Mouse (Mus musculus): ENCODE measurements around the gene Dpp9.

The Dpp9 gene

DNA sequence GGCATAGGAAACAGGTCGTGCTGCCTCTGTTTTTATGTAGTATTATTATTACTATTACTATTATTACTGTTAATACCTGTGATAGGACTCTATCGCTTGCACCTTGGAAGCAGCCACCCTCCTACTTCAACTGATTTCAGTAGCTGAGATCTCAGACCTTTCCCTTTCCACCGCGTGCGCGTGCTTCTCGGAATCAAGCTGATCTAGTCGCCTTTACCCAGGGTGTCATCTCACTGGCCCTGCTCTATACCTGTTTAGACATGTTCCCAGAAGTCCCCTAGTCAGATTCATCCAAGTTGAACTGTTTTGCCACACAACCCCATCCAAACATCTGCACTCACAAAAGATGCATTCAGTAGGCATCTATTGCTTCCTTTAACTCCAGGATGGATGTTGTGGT is 14.7 kb upstream of the Dpp9 start:
- no peak for DNase-seq (ENCODE audit: low read depth in 2 of 2, low spot score in 2 of 2)

GRCm38 (mm10) chr17:56229943-56230342 is 11.2 kb upstream of the Dpp9 start:
- no peak for DNase-seq (ENCODE audit: low read depth in 2 of 2, low spot score in 2 of 2)

DNA sequence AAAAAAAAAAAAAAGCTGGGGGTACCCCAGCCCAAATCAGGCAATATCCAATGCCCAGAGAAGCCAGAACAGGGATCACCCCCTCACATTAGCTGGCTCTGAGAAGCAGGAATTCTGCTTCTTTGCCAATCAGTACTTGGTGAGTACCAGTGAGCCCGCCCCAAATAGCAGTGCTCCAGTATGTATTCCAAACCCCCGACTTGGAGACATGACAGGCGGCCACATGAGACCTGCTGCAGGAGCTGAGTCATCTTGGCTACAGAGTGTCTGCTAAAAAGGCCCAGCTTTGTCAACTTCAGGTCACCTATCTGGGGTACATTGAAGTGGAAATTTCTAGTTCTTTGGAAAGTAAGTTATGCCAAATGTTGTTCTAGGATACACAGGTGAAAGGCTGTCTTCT is 7.9 kb upstream of the Dpp9 start:
- no peak for DNase-seq (ENCODE audit: low read depth in 2 of 2, low spot score in 2 of 2)

- no peak for DNase-seq (ENCODE audit: low read depth in 2 of 2, low spot score in 2 of 2)
These were observed 6.2 kb upstream of the Dpp9 start for GRCm38 (mm10) chr17:56224916-56225315.

DNA sequence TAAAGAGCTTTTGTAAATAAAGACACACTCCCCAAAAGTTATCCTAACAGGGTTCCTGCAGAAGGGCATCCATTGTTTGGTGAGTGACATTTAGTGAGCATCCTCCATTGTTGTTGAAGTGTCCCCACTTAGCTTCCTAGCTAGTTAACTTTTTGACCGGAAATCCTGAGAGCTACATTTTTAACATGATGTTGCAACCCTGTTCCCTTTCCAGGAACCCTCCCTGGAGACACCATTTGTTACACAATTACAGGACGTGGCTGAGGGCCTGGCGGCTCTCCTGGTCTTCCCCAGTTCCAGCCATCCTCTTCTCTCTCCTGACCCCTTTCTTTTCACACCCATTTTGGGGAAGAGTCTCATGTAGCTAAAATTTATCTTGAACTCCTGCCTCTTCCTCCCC is 1.1 kb upstream of the Dpp9 start:
- no peak for DNase-seq (ENCODE audit: low read depth in 2 of 2, low spot score in 2 of 2)

- DNase-seq (ENCODE audit: low read depth in 2 of 2, low spot score in 2 of 2), result no peak
These were observed 546 bp upstream of the Dpp9 start for GRCm38 (mm10) chr17:56219251-56219650.

GRCm38 (mm10) chr17:56217670-56218069 is 1.0 kb downstream of the Dpp9 start:
- DNase-seq (ENCODE audit: low read depth in 2 of 2, low spot score in 2 of 2), result no peak

DNA sequence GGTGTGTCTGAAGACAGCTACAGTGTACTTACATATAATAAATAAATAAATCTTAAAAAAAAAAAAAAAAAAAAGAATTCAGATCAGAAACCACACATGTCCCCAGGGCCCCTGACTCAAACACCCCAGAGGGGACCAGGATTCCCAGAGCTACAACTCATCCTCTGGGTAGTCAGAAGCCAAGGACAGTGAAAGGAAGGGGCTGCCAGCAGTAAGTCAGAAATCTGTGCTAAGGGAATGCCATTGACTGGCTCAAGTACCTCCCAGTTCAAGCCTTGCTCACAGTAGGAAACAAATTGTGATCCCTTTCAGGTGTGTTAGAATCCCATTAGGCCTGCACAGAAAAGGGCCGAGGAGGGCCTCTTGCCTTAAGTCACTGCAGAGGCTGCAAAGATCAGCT is 4.5 kb downstream of the Dpp9 start:
- DNase-seq (ENCODE audit: low read depth in 2 of 2, low spot score in 2 of 2), result no peak

GRCm38 (mm10) chr17:56212676-56213075 is 6.0 kb downstream of the Dpp9 start:
- no peak for DNase-seq (ENCODE audit: low read depth in 2 of 2, low spot score in 2 of 2)

- DNase-seq (ENCODE audit: low read depth in 2 of 2, low spot score in 2 of 2), result no peak
These were observed 7.6 kb downstream of the Dpp9 start for GRCm38 (mm10) chr17:56211090-56211489.

GRCm38 (mm10) chr17:56208821-56209220 is 9.9 kb downstream of the Dpp9 start:
- no peak for DNase-seq (ENCODE audit: low read depth in 2 of 2, low spot score in 2 of 2)

DNA sequence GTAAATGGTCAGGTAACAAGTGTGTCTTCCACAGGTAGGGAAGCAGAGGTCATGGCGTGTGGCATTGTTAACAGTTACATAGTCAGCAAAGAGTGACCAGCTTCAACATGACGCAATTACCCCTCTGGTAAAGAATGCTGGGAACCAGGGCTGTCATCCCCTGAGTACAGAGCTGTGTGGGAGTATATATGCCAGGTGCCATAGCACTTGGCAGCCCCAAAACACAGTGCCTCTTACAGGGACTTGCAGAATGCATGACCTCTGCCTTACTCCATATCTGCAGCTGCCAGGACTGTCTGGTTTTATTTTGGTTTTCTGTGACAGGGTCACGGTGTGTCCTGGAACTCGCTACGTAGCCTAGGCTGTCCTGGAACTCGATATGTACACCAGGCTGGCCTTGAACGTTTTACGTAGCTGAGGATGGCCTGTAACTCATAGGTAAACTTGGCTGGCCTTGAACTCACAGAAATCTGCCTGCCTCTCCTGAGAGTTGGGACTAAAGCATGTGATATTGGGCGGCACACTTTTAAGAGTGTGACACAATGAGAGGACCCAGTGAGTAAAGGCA is 10.7 kb downstream of the Dpp9 start:
- DNase-seq (ENCODE audit: low read depth in 2 of 2, low spot score in 2 of 2), result no peak

GRCm38 (mm10) chr17:56206986-56207674 is 11.6 kb downstream of the Dpp9 start:
- DNase-seq (ENCODE audit: low read depth in 2 of 2, low spot score in 2 of 2), result no peak

DNA sequence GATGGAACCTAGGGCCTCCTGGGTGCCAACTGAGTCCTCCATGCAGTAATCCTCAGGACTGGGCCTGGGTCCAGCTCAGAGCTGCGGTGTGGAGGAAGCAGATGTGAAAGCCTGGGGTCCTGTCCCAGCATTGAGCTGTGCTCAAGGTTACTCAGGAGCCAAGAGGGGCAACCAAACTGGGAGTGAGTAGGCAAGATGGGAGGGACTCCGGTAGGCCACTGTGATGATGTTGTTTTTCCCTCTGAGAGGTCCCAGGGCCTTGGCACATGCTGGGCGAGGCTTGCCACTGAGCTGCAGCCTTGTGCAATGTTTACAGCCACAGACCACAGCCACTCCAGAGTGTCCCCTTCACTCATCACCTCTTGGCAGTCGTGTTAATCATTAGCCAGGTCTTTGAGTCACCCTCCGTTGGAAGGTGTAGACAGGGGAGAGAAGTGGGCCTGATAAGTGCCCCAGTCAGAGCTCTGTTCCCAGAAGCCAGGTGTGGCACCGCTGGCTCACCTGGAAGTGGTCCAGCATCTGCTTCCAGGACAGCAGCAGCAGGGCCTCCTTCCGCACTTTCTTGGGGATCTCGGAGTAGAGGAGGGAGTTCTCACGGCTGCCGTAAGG is 12.3 kb downstream of the Dpp9 start:
- no peak for DNase-seq (ENCODE audit: low read depth in 2 of 2, low spot score in 2 of 2)

DNA sequence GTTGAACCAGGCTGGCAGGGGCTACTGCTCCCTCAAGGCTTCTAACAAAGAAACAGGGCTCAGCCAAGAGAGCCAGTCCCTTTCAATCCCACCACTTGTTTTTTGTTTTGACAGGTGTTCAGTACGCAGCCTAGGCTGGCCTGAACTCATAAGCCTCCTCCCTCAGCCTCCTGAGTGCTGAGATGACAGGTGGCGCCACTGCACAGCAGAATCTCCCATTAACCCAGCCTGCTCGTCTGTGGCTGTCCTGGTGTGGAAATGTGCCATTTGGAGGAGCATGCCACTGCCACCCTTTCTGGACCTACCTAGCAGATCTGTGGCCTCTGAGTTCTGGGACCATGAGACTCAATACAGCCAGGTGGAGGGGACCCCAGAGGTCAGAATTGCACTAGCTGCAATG is 15.0 kb downstream of the Dpp9 start:
- no peak for DNase-seq (ENCODE audit: low read depth in 2 of 2, low spot score in 2 of 2)

- no peak for DNase-seq (ENCODE audit: low read depth in 2 of 2, low spot score in 2 of 2)
These were observed 16.2 kb downstream of the Dpp9 start for GRCm38 (mm10) chr17:56202476-56202875.

DNA sequence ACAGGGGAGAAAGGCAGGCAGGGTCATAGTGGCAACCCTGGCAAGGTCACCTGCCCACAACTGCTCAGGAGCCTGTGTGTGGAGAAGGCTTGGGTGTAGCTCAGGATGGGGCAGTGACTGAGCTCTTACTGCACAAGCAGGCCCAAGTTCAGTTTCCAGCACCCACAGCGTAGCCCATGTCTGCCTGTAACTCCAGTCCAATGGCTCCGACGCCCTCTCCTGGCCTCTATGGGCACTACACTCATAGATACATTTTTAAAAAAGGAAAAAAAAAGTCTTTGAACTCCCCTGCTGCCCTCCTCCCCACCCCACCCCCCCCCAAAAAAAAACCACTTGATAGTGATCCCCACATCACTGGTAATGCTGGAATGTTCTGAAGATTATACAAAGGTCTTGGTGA is 17.1 kb downstream of the Dpp9 start:
- no peak for DNase-seq (ENCODE audit: low read depth in 2 of 2, low spot score in 2 of 2)

DNA sequence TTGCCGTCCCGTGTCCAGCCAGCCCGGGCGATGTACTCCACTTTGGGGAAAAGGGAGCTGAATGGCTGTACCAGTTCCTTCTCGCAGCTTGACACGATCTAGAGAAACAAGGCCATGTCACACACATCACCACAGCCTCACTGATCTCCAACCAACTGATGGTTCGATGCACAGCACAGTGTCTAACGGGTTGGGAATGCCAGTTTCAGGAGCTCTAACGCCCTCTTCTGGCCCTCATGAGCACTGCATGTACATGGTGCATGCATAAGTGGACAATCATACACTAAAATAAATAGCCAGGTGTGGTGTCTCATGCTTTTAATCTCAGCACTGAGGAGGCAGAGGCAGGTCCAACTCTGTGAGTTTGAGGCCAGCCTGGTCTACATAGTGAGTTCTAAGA is 18.1 kb downstream of the Dpp9 start:
- no peak for DNase-seq (ENCODE audit: low read depth in 2 of 2, low spot score in 2 of 2)

GRCm38 (mm10) chr17:56196860-56197259 is 21.8 kb downstream of the Dpp9 start:
- peak in 1 of 2 experiments; percentile 30 for DNase-seq (ENCODE audit: low read depth in 2 of 2, low spot score in 2 of 2)

GRCm38 (mm10) chr17:56194765-56195164 is 23.9 kb downstream of the Dpp9 start:
- no peak for DNase-seq (ENCODE audit: low read depth in 2 of 2, low spot score in 2 of 2)

GRCm38 (mm10) chr17:56194357-56194756 is 24.3 kb downstream of the Dpp9 start:
- DNase-seq (ENCODE audit: low read depth in 2 of 2, low spot score in 2 of 2), result no peak

GRCm38 (mm10) chr17:56191266-56191665 is 27.4 kb downstream of the Dpp9 start:
- DNase-seq (ENCODE audit: low read depth in 2 of 2, low spot score in 2 of 2), result no peak

Data from CD8-positive naive resting alpha-beta T cell, adult 2 months (primary cell).